Mouse (Mus musculus): Measurements from ENCODE around the gene Lgmn. TPM values are rescaled to one million over a fixed set of nuclear protein-coding genes. Genes with fewer than 3 reads are reported as not detected.

Gene Lgmn
- polyA plus RNA-seq, 2 experiments: 36.3 to 59.7 TPM

DNA sequence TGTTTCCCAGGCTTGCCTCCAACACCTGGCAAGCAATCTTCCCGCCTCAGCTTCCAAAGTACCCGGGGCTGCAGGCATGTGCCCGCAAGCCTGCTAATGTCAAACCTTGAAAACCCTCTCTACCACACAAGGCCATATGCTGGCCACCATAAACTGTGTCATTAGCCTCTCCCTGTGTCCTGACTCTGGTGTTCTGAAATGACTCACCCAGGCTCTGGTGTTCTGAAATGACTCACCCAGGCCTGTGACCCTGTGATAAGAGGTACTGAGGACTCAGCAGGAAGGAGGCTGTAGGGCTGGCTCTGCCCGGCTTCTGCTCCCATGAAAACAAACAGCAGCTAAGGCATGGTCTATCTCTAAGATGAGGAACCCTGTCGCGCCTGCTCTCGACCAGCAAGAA lies 13.3 kb downstream of the Lgmn start:
- H3K4me2 ChIP-seq (ENCODE audit: low read depth): peak overlapping the region; percentile 46; the same call in 1 of the 2 replicates
- peak overlapping the region; percentile 75 for H3K27ac ChIP-seq
- no peaks in the 10 kb centered on the region for H3K36me3 ChIP-seq (replicated peaks; ENCODE audit: control insufficient read depth, insufficient read depth, low read depth)
- H3K4me3 ChIP-seq (ENCODE audit: insufficient read depth in 1 of 2, low read depth in 2 of 2, low read length in 2 of 2): no peak overlapping the region
- no peaks in the 10 kb centered on the region for H3K27me3 ChIP-seq (ENCODE audit: control insufficient read depth, insufficient read depth, low read length)
- peaks cover 2 to 27% of the 10 kb centered on the region in 2 experiments; a peak in 3 of 4 replicates for H3K4me1 ChIP-seq (replicated peaks; ENCODE audit: control insufficient read depth in 2 of 2, insufficient read depth in 2 of 2, low read length in 1 of 2)
- TF ChIP-seq CTCF (IDR thresholded peaks at IDR 0.05; ENCODE audit: low read depth) (no peak), EP300 (IDR thresholded peaks at IDR 0.05; ENCODE audit: low read depth) (peak; percentile 61)
- peak; percentile 69 to 88 (median 77) for DNase-seq (ENCODE audit: low read depth in 3 of 3, low spot score in 3 of 3)
- peak; percentile 99 for ATAC-seq (ENCODE audit: insufficient read depth)
- H3K9ac ChIP-seq (replicated peaks): peak overlapping the region; percentile 31; the same call in 1 of the 2 replicates
- 34% methylated on average over 7 of the region's 7 CpGs for WGBS (ENCODE audit: insufficient replicate concordance)
- H3K9me3 ChIP-seq (ENCODE audit: control insufficient read depth, low read length): no peaks in the 10 kb centered on the region

DNA sequence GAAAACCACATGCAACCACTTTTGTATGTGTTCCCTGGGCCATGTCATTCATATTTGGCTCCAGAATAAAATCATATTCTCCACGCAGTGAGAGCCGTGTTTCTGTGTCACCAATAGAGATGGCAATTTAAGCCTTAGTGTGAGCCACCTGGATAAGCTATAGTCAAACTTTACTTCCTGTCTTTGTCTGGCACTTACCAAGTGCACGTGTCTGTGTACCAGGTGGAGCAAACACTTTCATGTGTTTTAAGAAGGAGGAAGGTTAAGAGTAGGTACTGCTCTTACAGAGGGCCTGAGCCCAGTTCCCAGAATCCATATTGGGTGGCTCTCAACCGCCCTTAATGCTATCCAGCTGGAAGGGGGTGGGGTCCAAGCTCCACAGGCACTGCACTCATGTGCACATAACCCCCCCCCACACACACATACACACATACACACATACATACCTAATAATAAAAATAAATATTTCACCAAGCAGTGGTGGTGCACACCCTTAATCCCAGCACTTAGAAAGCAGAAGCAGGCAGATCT lies 14.5 kb downstream of the Lgmn start:
- H3K9ac ChIP-seq (replicated peaks): no peak overlapping the region
- no peak for DNase-seq (ENCODE audit: low read depth in 3 of 3, low spot score in 3 of 3)
- no peak overlapping the region for H3K27ac ChIP-seq
- no peaks in the 10 kb centered on the region for H3K9me3 ChIP-seq (ENCODE audit: control insufficient read depth, low read length)
- peaks cover 5 to 33% of the 10 kb centered on the region in 2 experiments for H3K4me1 ChIP-seq (replicated peaks; ENCODE audit: control insufficient read depth in 2 of 2, insufficient read depth in 2 of 2, low read length in 1 of 2)
- 57% methylated on average over 4 of the region's 4 CpGs for WGBS (ENCODE audit: insufficient replicate concordance)
- no peak for ATAC-seq (ENCODE audit: insufficient read depth)
- H3K4me2 ChIP-seq (ENCODE audit: low read depth): no peak overlapping the region
- H3K4me3 ChIP-seq (ENCODE audit: insufficient read depth in 1 of 2, low read depth in 2 of 2, low read length in 2 of 2): no peak overlapping the region
- no peaks in the 10 kb centered on the region for H3K36me3 ChIP-seq (replicated peaks; ENCODE audit: control insufficient read depth, insufficient read depth, low read depth)
- no peaks in the 10 kb centered on the region for H3K27me3 ChIP-seq (ENCODE audit: control insufficient read depth, insufficient read depth, low read length)
- TF ChIP-seq EP300 (IDR thresholded peaks at IDR 0.05; ENCODE audit: low read depth) (no peak), CTCF (IDR thresholded peaks at IDR 0.05; ENCODE audit: low read depth) (no peak)

DNA sequence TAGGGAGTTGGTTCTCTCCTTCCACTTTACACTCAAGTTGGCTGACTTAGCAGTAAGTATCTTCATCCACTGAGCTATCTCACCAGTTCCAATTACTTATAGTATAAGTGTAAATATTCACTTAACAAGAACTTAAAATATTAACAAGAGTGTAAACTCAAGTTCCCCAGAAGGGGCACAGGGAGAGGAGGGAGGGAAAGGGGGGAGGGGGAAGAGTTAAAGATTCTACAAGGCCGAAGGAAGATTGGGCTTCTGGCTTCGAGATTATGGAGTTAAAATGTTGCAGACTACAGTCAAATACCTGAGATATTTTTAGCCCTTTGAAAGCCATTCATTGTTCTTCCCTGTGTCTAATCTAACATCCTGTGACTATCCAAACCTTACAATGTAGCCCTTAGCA lies 15.2 kb downstream of the Lgmn start:
- H3K36me3 ChIP-seq (replicated peaks; ENCODE audit: control insufficient read depth, insufficient read depth, low read depth): no peaks in the 10 kb centered on the region
- 35% methylated on average over 2 of the region's 2 CpGs for WGBS (ENCODE audit: insufficient replicate concordance)
- DNase-seq (ENCODE audit: low read depth in 3 of 3, low spot score in 3 of 3): no peak
- no peaks in the 10 kb centered on the region for H3K27me3 ChIP-seq (ENCODE audit: control insufficient read depth, insufficient read depth, low read length)
- TF ChIP-seq EP300 (IDR thresholded peaks at IDR 0.05; ENCODE audit: low read depth): no peak
- TF ChIP-seq CTCF (IDR thresholded peaks at IDR 0.05; ENCODE audit: low read depth): no peak
- no peak overlapping the region for H3K9ac ChIP-seq (replicated peaks)
- H3K4me3 ChIP-seq (ENCODE audit: insufficient read depth in 1 of 2, low read depth in 2 of 2, low read length in 2 of 2): no peak overlapping the region
- H3K4me1 ChIP-seq (replicated peaks; ENCODE audit: control insufficient read depth in 2 of 2, insufficient read depth in 2 of 2, low read length in 1 of 2): peaks cover 9 to 35% of the 10 kb centered on the region in 2 experiments
- H3K27ac ChIP-seq: no peak overlapping the region
- no peak overlapping the region for H3K4me2 ChIP-seq (ENCODE audit: low read depth)
- H3K9me3 ChIP-seq (ENCODE audit: control insufficient read depth, low read length): no peaks in the 10 kb centered on the region
- ATAC-seq (ENCODE audit: insufficient read depth): no peak

DNA sequence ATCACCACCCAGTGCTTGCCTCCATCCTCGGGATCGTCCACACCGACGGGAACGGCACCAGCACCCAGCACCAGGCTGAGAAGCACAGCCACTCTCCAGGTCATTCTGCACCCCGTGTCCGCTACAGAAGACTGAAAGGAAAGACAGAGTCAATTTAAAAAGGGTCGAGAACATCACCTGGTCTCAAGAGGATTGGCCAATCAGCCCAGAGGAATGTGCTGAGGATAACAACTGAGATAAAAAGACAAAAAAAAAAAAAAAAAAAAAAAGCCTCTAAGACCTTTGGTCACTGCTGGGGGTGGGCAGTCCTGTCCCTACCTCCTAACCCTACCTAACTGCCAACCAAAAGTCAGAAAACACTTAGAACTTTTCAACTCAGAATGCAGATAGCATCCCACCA lies 16.0 kb downstream of the Lgmn start:
- no peak overlapping the region for H3K4me2 ChIP-seq (ENCODE audit: low read depth)
- H3K36me3 ChIP-seq (replicated peaks; ENCODE audit: control insufficient read depth, insufficient read depth, low read depth): no peaks in the 10 kb centered on the region
- 67% methylated on average over 8 of the region's 8 CpGs for WGBS (ENCODE audit: insufficient replicate concordance)
- H3K9ac ChIP-seq (replicated peaks): no peak overlapping the region
- H3K9me3 ChIP-seq (ENCODE audit: control insufficient read depth, low read length): no peaks in the 10 kb centered on the region
- H3K4me1 ChIP-seq (replicated peaks; ENCODE audit: control insufficient read depth in 2 of 2, insufficient read depth in 2 of 2, low read length in 1 of 2): peaks cover 9 to 36% of the 10 kb centered on the region in 2 experiments
- TF ChIP-seq CTCF (IDR thresholded peaks at IDR 0.05; ENCODE audit: low read depth) (no peak), EP300 (IDR thresholded peaks at IDR 0.05; ENCODE audit: low read depth) (no peak)
- H3K4me3 ChIP-seq (ENCODE audit: insufficient read depth in 1 of 2, low read depth in 2 of 2, low read length in 2 of 2): no peak overlapping the region
- no peaks in the 10 kb centered on the region for H3K27me3 ChIP-seq (ENCODE audit: control insufficient read depth, insufficient read depth, low read length)
- no peak overlapping the region for H3K27ac ChIP-seq
- DNase-seq (ENCODE audit: low read depth in 3 of 3, low spot score in 3 of 3): no peak
- no peak for ATAC-seq (ENCODE audit: insufficient read depth)

DNA sequence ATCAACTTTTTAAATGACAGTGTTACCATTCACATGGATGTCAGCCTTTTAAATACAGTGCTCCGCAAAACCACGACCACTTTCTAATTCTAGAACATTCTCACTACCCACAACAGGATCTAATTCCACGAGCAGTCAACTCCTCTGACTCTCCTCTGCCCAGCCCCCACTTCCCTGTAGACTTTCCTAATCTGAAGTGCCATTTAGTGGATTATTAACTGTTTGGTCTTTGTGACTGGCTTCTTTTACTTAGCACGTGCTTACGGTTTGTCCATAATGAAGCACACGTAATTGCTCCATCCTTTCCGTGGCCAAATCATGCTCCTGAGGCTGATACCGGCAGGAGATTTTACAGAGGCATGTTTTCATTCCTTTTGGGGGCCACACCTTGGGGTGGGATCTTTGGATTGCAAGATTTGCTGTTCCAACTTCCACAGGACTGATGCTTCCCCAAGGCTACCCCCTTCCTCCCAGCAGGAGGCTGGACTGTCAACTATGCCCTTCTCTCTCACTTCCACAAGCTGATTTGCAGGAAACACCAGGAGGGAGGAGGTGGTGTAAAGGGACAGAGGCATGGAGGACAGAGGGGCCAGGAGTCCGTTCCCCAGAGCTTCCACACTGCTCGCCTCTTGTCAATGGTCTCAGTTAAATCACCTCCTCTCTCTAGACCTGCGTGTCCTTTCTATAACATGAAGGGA lies 16.8 kb downstream of the Lgmn start:
- 64% methylated on average over 11 of the region's 11 CpGs for WGBS (ENCODE audit: insufficient replicate concordance)
- Histone ChIP-seq H3K4me1 (replicated peaks; ENCODE audit: control insufficient read depth in 2 of 2, insufficient read depth in 2 of 2, low read length in 1 of 2) (peaks cover 9 to 36% of the 10 kb centered on the region in 2 experiments), H3K9ac (replicated peaks) (no peak overlapping the region)

More for the DNA sequence above, 16.8 kb downstream of the Lgmn start:
- no peak overlapping the region for H3K4me3 ChIP-seq (ENCODE audit: insufficient read depth in 1 of 2, low read depth in 2 of 2, low read length in 2 of 2)
- no peak for TF ChIP-seq CTCF (IDR thresholded peaks at IDR 0.05; ENCODE audit: low read depth)
- no peak for TF ChIP-seq EP300 (IDR thresholded peaks at IDR 0.05; ENCODE audit: low read depth)
- no peaks in the 10 kb centered on the region for H3K9me3 ChIP-seq (ENCODE audit: control insufficient read depth, low read length)
- H3K27ac ChIP-seq: no peak overlapping the region
- ATAC-seq (ENCODE audit: insufficient read depth): no peak
- H3K4me2 ChIP-seq (ENCODE audit: low read depth): no peak overlapping the region
- no peaks in the 10 kb centered on the region for H3K27me3 ChIP-seq (ENCODE audit: control insufficient read depth, insufficient read depth, low read length)
- H3K36me3 ChIP-seq (replicated peaks; ENCODE audit: control insufficient read depth, insufficient read depth, low read depth): no peaks in the 10 kb centered on the region
- no peak for DNase-seq (ENCODE audit: low read depth in 3 of 3, low spot score in 3 of 3)

Measured in liver, embryonic 14.5 days (tissue).